Mouse (Mus musculus): ENCODE data around the gene Myl6b.
A peak's percentile ranks its signal among the peaks of the same experiment; 100 is the strongest.
"Not testable (repeated sequence)": the region's sequence is repeated elsewhere in the genome, so short reads cannot be mapped to it uniquely, and the experiment has no call there.

Myl6b gene

GRCm38 (mm10) chr10:128516677-128517076 is 18.2 kb upstream of the Myl6b start:
- no peak for DNase-seq (ENCODE audit: low spot score)

GRCm38 (mm10) chr10:128516029-128516428 is 17.5 kb upstream of the Myl6b start:
- DNase-seq (ENCODE audit: low spot score): no peak

GRCm38 (mm10) chr10:128515044-128515443 is 16.6 kb upstream of the Myl6b start:
- no peak for DNase-seq (ENCODE audit: low spot score)

- no peak for DNase-seq (ENCODE audit: low spot score)
These were observed 13.3 kb upstream of the Myl6b start for GRCm38 (mm10) chr10:128511761-128512160.

GRCm38 (mm10) chr10:128511189-128511588 is 12.7 kb upstream of the Myl6b start:
- no peak for DNase-seq (ENCODE audit: low spot score)

GRCm38 (mm10) chr10:128510301-128510700 is 11.8 kb upstream of the Myl6b start:
- DNase-seq (ENCODE audit: low spot score): no peak

GRCm38 (mm10) chr10:128509831-128510230 is 11.3 kb upstream of the Myl6b start:
- DNase-seq (ENCODE audit: low spot score): no peak

- DNase-seq (ENCODE audit: low spot score): no peak
These were observed 10.7 kb upstream of the Myl6b start for GRCm38 (mm10) chr10:128509203-128509602.

- DNase-seq (ENCODE audit: low spot score): no peak
These were observed 9.8 kb upstream of the Myl6b start for GRCm38 (mm10) chr10:128508260-128508659.

GRCm38 (mm10) chr10:128505974-128506373 is 7.5 kb upstream of the Myl6b start:
- DNase-seq (ENCODE audit: low spot score): no peak

- not testable (repeated sequence) for DNase-seq (ENCODE audit: low spot score)
These were observed 6.8 kb upstream of the Myl6b start for GRCm38 (mm10) chr10:128505371-128505667.

- no peak for DNase-seq (ENCODE audit: low spot score)
These were observed 6.3 kb upstream of the Myl6b start for GRCm38 (mm10) chr10:128504641-128505370.

- no peak for DNase-seq (ENCODE audit: low spot score)
These were observed 5.5 kb upstream of the Myl6b start for GRCm38 (mm10) chr10:128504012-128504411.

GRCm38 (mm10) chr10:128503532-128503931 is 5.0 kb upstream of the Myl6b start:
- no peak for DNase-seq (ENCODE audit: low spot score)

GRCm38 (mm10) chr10:128502341-128502740 is 3.9 kb upstream of the Myl6b start:
- DNase-seq (ENCODE audit: low spot score): no peak

- DNase-seq (ENCODE audit: low spot score): no peak
These were observed 709 bp upstream of the Myl6b start for GRCm38 (mm10) chr10:128499116-128499671.

GRCm38 (mm10) chr10:128497134-128497737 is 1.2 kb downstream of the Myl6b start:
- DNase-seq (ENCODE audit: low spot score): no peak

GRCm38 (mm10) chr10:128496509-128497077 is 1.9 kb downstream of the Myl6b start:
- DNase-seq (ENCODE audit: low spot score): no peak

GRCm38 (mm10) chr10:128495903-128496302 is 2.6 kb downstream of the Myl6b start:
- DNase-seq (ENCODE audit: low spot score): no peak

GRCm38 (mm10) chr10:128495270-128495669 is 3.2 kb downstream of the Myl6b start:
- DNase-seq (ENCODE audit: low spot score): no peak

GRCm38 (mm10) chr10:128494667-128495245 is 3.7 kb downstream of the Myl6b start:
- no peak for DNase-seq (ENCODE audit: low spot score)

GRCm38 (mm10) chr10:128493695-128494666 is 4.5 kb downstream of the Myl6b start, which contains the start of gene Myl6:
Myl6 (minus strand) TSS chr10:128494145.
- DNase-seq (ENCODE audit: low spot score): peak; percentile 95
